Mouse (Mus musculus): ENCODE results near the gene Adk. TPM values are rescaled to one million over a fixed set of nuclear protein-coding genes. Genes with fewer than 3 reads are reported as not detected.

Adk gene
- polyA plus RNA-seq, 1 experiment from 2014 or later = 156 TPM

DNA sequence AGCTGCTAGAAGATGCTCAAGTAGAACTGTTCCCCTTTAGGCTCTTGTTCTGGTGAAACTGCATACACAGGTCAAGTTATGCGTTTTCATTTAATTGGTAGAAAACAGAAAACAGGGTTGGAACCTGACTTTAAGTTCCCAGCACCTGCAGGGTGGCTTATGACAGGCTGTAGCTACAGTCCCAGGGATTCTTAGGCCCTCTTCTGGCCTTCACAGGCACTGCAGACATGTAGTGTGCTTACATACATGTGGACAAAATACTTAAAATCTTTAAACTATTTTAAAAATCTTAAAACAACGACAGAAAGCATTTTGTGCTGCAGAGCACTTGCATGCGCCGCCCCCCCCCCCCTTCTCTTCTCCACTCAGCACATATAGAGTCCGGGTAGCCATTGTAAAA is 17.2 kb downstream of the Adk start:
- H3K9me3 ChIP-seq = no peaks in the 10 kb centered on the region
- H3K27ac ChIP-seq = no peak overlapping the region
- H3K4me3 ChIP-seq = no peak overlapping the region
- H3K27me3 ChIP-seq = no peaks in the 10 kb centered on the region
- WGBS = 87% methylated on average over 5 of the region's 5 CpGs
- ATAC-seq (ENCODE audit: low FRiP score, low read depth) = no peak
- H3K36me3 ChIP-seq = no peaks in the 10 kb centered on the region
- no peaks in the 10 kb centered on the region for H3K4me1 ChIP-seq
- no peak overlapping the region for H3K9ac ChIP-seq
- H3K4me2 ChIP-seq (replicated peaks) = no peak overlapping the region

DNA sequence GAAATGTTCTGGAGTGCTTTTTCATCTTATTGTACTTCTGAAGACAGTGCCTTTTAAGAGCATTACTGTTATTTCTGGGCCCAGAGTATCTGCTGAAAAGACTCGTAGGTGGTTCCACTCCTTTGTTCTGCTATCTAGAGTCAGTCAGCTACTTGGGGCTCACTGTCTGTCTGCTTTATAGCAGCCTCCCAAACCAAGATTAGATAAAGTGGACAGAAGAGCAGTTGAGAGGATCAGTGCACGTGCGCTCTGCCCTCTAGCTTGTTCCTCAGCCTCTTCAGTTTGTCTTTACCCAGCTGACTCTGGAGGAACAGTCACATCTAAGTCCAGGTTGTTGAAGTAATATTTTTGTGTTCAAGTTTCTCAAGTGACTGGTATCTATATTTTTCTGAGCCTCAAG is 21.6 kb downstream of the Adk start:
- no peaks in the 10 kb centered on the region for H3K9me3 ChIP-seq
- H3K27ac ChIP-seq = no peak overlapping the region
- no peak overlapping the region for H3K4me2 ChIP-seq (replicated peaks)
- H3K27me3 ChIP-seq = no peaks in the 10 kb centered on the region
- no peak overlapping the region for H3K4me3 ChIP-seq
- peaks cover 23% of the 10 kb centered on the region for H3K4me1 ChIP-seq
- H3K36me3 ChIP-seq = no peaks in the 10 kb centered on the region
- no peak overlapping the region for H3K9ac ChIP-seq
- 70% methylated on average over 3 of the region's 3 CpGs for WGBS
- ATAC-seq (ENCODE audit: low FRiP score, low read depth) = no peak

DNA sequence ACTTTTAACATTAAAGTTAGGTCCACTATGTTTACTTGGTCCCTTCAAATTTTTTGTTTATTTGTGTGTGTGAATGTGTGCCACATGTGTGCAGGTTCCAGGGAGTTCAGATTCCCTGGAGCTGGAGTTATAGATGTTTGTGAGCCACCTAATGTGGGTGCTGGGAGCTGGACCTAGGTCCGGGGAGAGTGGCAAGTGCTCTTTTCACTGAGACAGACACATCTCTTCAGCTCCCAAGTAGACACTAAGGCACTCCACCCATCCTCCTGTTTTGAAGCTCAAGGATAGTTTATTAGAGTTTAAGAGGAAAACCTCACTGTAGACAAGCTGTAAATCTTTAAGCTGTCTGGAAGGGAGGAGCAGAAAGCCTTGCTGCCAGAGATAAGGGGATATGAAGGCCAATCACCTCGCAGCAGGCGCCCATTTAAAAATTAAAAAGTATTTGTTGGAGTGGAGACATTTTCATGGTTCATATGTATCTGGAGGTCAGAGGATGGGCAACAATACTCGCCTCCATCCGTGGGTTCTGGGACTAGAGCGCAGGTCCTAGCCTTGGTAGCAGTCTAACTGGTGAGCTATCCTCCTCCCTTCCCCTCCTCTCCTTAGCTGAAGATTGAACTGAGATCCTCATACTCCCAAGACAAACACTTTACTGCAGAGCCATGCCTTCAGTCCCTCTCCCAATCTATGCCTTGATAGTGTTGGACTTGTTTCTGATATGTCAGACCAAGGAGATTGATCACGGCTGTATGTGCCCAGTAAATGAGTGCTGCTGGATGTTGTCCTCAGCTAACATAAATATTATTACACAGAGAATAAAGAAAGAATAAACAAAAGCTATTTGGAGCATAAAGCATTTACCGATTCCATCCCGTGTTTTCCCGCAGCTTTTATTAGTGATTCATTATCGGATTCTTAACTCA is 22.3 kb downstream of the Adk start:
- H3K9me3 ChIP-seq = no peaks in the 10 kb centered on the region
- H3K36me3 ChIP-seq = no peaks in the 10 kb centered on the region
- H3K4me1 ChIP-seq = peaks cover 23% of the 10 kb centered on the region
- H3K4me2 ChIP-seq (replicated peaks) = peak overlapping the region; percentile 83
- no peak overlapping the region for H3K27ac ChIP-seq
- no peak overlapping the region for H3K9ac ChIP-seq
- H3K27me3 ChIP-seq = no peaks in the 10 kb centered on the region
- ATAC-seq (ENCODE audit: low FRiP score, low read depth) = no peak
- 58% methylated on average over 11 of the region's 11 CpGs for WGBS
- H3K4me3 ChIP-seq = no peak overlapping the region

DNA sequence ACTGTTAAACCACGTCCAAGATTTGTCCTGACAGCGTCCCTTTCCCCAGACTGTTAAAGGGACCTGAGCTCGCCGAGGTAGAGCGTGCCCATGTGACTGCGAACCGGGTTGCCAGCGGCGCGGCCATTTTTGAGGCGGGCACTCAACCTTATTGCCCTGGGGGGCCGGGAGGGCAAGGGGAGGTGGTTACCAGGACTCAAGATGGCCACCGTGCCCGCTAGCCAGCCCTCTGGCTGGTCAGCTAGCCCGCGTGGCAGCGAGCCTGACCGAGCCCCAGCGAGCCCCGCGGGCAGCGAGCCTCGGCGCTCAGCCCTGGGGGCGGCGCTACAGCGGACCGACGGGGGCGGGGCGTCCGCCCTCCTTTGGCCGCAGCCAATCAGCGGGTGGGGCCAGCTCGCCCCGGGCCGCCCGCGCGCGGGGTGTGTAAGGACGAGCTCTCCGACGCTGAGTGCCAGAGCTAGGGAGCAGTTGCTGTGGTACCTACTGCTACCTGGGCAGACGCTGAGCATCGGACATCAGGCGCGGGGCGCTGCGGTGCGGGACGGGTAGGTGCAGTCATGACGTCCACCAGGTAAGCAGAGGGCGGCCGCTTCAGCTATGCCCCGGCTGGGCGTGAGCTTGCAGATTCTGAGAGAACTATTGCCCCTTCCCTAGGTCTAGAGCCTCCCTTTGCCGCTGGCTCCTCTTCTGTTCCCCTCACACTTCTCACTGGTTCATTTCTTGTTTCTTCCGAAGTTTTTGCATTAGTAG is 23.6 kb downstream of the Adk start:
- under 1% methylated on average over 58 of the region's 59 CpGs for WGBS

DNA sequence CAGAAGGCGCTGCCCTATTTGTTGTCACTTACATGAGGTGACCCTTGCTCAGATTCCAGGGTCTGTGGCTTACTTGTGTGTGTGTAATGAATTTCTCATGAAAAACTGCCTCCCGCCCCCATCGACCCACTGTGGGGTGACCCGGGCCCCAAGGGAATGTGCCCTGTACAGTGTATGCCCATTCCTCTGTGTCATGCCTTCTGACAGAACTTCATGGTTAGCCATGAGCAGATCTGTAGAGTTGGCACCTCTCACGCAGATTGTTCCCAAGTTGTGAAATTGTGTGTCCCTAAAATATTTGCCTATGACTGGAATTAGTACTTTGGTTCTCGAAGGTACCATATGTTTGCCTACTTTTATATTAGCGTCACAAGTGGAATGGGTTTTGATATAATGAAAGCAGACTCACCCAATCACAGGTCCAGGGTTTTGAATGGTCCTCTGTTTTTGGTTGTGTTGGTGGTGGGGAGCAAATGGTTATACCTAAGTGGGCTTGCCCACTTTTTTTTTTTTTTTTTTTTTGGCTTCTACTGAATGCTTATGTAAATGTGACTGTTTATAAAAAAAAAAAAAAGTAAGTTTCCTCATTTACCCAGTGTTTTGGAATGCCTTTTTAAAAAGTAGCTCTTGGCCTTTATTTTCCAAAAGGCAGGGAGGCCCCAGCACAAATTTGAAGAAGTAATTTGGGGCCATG is 24.3 kb downstream of the Adk start:
- H3K9ac ChIP-seq = peak overlapping the region; percentile 76
- ATAC-seq (ENCODE audit: low FRiP score, low read depth) = peak; percentile 42
- no peaks in the 10 kb centered on the region for H3K36me3 ChIP-seq
- H3K27ac ChIP-seq = 0 out of 2 replicates have a peak overlapping the region, but pooled peaks have one; percentile 78
- 40% methylated on average over 7 of the region's 7 CpGs for WGBS
- peak overlapping the region; percentile 83 for H3K4me2 ChIP-seq (replicated peaks)
- H3K27me3 ChIP-seq = no peaks in the 10 kb centered on the region
- peak overlapping the region; percentile 69 for H3K4me3 ChIP-seq
- H3K4me1 ChIP-seq = peaks cover 23% of the 10 kb centered on the region
- H3K9me3 ChIP-seq = no peaks in the 10 kb centered on the region

More for the DNA sequence above, 23.6 kb downstream of the Adk start:
- Histone ChIP-seq H3K4me2 (replicated peaks) (peak overlapping the region; percentile 83), H3K9ac (peak overlapping the region; percentile 76), H3K4me3 (peak overlapping the region; percentile 69), H3K36me3 (no peaks in the 10 kb centered on the region), H3K9me3 (no peaks in the 10 kb centered on the region), H3K4me1 (peaks cover 23% of the 10 kb centered on the region), H3K27me3 (no peaks in the 10 kb centered on the region), H3K27ac (peak overlapping the region; percentile 78)
- ATAC-seq (ENCODE audit: low FRiP score, low read depth) = peak; percentile 97

DNA sequence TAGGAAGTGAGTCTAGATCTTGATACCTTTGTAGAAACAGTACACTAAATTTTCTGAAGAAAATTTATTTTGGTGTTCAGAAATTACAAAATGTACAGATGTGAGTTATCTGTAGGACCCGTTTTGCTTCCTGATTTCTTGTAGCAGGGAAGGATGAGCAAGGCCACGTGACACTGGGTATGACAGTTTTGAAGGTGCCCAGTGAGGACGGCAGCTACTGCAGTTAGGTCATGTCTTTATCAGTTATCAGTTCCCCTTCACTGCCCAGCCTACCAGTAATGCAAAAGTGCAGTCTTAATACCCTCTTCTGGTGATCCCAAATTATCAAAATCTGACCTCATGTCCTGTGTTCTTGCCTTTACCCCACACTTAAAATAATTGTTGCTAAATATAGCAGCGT is 25.6 kb downstream of the Adk start:
- ATAC-seq (ENCODE audit: low FRiP score, low read depth) = no peak
- no peak overlapping the region for H3K4me2 ChIP-seq (replicated peaks)

DNA sequence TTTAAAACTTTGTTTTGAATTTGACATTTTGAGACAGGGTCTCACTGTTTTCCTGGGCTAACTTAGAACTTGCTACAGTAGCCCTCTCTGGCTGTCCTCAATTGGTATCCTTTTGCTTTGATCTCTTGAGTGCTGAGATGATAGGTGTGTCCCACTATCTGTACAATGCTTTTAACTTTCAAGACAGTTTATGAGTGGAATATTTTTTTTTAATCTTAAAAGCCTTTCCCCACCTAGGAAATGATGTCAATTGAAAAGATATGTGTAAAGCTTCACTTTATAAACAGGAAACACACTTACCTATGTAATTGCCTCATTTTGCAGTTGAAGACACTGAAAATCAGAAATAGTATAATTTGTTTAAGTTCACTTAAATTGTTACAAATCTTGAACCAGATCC is 26.1 kb downstream of the Adk start:
- no peak overlapping the region for H3K27ac ChIP-seq
- H3K4me1 ChIP-seq = peaks cover 23% of the 10 kb centered on the region
- no peak for ATAC-seq (ENCODE audit: low FRiP score, low read depth)
- H3K36me3 ChIP-seq = no peaks in the 10 kb centered on the region
- no peak overlapping the region for H3K9ac ChIP-seq
- H3K4me2 ChIP-seq (replicated peaks) = no peak overlapping the region
- no peaks in the 10 kb centered on the region for H3K9me3 ChIP-seq
- no peaks in the 10 kb centered on the region for H3K27me3 ChIP-seq
- H3K4me3 ChIP-seq = no peak overlapping the region

More for the DNA sequence above, 25.6 kb downstream of the Adk start:
- Histone ChIP-seq H3K27ac (no peak overlapping the region), H3K9me3 (no peaks in the 10 kb centered on the region), H3K36me3 (no peaks in the 10 kb centered on the region), H3K9ac (no peak overlapping the region), H3K4me3 (no peak overlapping the region), H3K27me3 (no peaks in the 10 kb centered on the region), H3K4me1 (peaks cover 23% of the 10 kb centered on the region)
- WGBS = 87% methylated on average over 4 of the region's 4 CpGs

DNA sequence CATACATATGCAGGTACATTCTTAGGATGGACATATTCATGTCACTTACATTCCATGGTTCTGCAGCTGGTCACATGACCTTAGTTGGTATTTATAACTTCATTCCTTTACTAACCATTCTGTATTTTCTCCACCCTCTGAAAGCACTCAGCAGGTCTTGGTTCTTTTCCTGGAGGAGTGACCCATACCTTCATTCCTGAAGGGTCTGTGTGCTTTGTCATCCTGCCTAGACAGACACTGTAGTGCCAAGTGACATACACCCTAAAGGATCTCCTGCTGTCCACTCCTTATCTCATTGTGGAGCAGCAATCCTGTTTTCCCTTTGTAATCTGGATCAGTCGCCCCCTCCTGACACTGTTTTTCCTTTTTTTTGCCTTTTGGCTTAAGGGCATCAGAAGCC is 30.4 kb downstream of the Adk start:
- Histone ChIP-seq H3K4me2 (replicated peaks) (no peak overlapping the region), H3K4me1 (peaks cover 24% of the 10 kb centered on the region), H3K27ac (no peak overlapping the region), H3K36me3 (no peaks in the 10 kb centered on the region), H3K9ac (no peak overlapping the region), H3K9me3 (no peaks in the 10 kb centered on the region), H3K4me3 (no peak overlapping the region), H3K27me3 (no peaks in the 10 kb centered on the region)
- WGBS = 47% methylated on average over 1 of the region's 1 CpGs
- no peak for ATAC-seq (ENCODE audit: low FRiP score, low read depth)

DNA sequence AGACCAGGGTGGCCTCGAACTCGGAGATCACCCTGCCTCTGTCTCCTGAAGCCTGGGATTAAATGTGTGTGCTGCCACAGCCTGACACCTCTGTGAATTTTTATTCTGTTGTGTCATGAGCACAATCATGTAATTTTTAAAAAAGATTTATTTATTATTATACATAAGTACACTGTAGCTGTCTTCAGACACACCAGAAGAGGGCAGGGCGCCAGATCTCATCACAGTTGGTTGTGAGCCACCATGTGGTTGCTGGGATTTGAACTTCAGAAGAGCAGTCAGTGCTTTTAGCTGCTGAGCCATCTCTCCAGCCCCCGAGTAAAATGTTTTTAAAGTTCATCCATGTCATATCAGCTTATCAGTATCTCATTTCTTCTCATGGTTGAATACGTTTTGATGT is 33.3 kb downstream of the Adk start:
- Histone ChIP-seq H3K9me3 (no peaks in the 10 kb centered on the region), H3K27me3 (no peaks in the 10 kb centered on the region), H3K36me3 (no peaks in the 10 kb centered on the region), H3K9ac (no peak overlapping the region), H3K4me2 (replicated peaks) (no peak overlapping the region), H3K4me1 (peaks cover 40% of the 10 kb centered on the region), H3K27ac (peak overlapping the region; percentile 53), H3K4me3 (no peak overlapping the region)
- WGBS = 74% methylated on average over 5 of the region's 5 CpGs
- ATAC-seq (ENCODE audit: low FRiP score, low read depth) = no peak

DNA sequence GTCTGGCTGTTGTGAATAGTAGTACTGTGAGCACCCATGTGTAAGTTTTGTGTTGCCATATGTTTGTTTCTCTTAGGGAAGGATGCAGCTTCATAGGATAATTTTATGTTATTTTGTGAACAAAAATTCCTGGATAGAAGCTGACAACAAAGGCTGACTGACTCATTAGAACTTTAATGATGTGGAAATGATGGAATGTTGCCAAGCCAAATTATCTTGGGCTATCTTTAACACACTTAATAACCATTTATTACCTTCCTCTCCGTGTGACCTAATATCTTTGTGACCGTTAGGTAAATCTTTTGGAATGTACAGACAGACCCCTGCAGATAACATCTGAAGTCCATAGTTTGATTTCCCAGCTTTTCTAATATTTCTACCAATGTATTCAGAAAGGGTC is 33.7 kb downstream of the Adk start:
- Histone ChIP-seq H3K36me3 (no peaks in the 10 kb centered on the region), H3K9ac (no peak overlapping the region), H3K4me2 (replicated peaks) (no peak overlapping the region), H3K27me3 (no peaks in the 10 kb centered on the region), H3K4me1 (peaks cover 40% of the 10 kb centered on the region), H3K9me3 (no peaks in the 10 kb centered on the region), H3K4me3 (no peak overlapping the region), H3K27ac (peak overlapping the region; percentile 53)
- no peak for ATAC-seq (ENCODE audit: low FRiP score, low read depth)
- 8% methylated on average over 2 of the region's 2 CpGs for WGBS

DNA sequence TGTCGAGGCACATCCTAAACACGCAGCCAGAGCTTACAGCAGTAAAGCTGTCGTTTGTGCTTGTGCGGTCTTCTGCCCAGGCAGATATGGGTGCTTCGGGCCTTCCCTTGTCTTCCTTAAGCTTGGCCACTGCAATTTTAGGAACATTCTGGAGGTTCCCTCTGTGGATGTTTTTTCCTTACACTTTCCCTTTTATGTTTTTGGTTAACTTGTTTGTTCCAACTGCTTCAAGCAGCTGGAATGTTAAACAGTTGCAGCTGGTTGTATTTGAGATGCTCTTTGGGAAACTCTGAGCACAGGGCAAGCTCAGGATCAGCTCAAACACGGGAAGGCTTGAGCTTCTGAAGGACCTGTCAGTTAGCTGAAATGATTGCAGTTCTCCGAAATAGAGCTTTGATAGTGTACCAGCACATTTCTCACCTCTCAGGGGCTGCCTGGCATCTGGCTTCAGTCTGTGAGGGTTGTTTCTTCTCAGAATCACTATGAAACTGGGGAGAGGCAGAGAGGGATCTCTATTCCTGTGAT is 34.5 kb downstream of the Adk start:
- peak; percentile 51; the same call in 1 of the 2 replicates for ATAC-seq (ENCODE audit: low FRiP score, low read depth)
- Histone ChIP-seq H3K4me3 (no peak overlapping the region), H3K9ac (0 out of 2 replicates have a peak overlapping the region, but pooled peaks have one; percentile 31), H3K4me1 (peaks cover 40% of the 10 kb centered on the region), H3K27ac (peak overlapping the region; percentile 90), H3K4me2 (replicated peaks) (peak overlapping the region; percentile 41), H3K27me3 (no peaks in the 10 kb centered on the region), H3K9me3 (no peaks in the 10 kb centered on the region), H3K36me3 (no peaks in the 10 kb centered on the region)
- 7% methylated on average over 7 of the region's 7 CpGs for WGBS

Data from limb, embryonic 13.5 days (tissue).